Mouse (Mus musculus): ENCODE measurements at regions not wholly inside any gene's neighbourhood (a gene's known extent, or its start where the extent isn't known, plus 50 kb on each side); places are given as distances from the start of the nearest gene placed in this dataset.

GRCm38 (mm10) chr2:128245544-128245943, 119.7 kb downstream of the Bcl2l11 start:
- TF ChIP-seq CTCF (conservative IDR thresholded peaks at IDR 0.05; ENCODE audit: low read length) = no peak; the same call in 1 of the 2 replicates
- no peak for TF ChIP-seq NANOG (IDR thresholded peaks at IDR 0.05; ENCODE audit: borderline replicate concordance, low read length)

All from E14TG2a.4 (cell line).